Mouse (Mus musculus) lung, postnatal 0 days (tissue): Measurements from ENCODE around the gene AW549877.

ENCODE experiments used
- CTCF ChIP-seq: IDR thresholded peaks from 2 replicates; pipeline ENCODE4 v1.5.1; 2016; ENCODE audit warnings: antibody characterized with exemption, mild to moderate bottlenecking
- EP300 ChIP-seq: IDR thresholded peaks from 2 replicates; pipeline ENCODE4 v1.6.1; 2016; ENCODE audit warnings: antibody characterized with exemption, mild to moderate bottlenecking, control low read depth

GRCm38 (mm10) chr15:3984876-3985275 lies 10.7 kb downstream of the AW549877 start:
- TF ChIP-seq CTCF (no peak), EP300 (no peak)
